Mouse (Mus musculus) kidney, embryonic 16.5 days (tissue): ENCODE results near the gene Olfr1308. TPM values are rescaled to one million over a fixed set of nuclear protein-coding genes. Genes with fewer than 3 reads are reported as not detected.

Experiments
- ATAC-seq: fragments of 200-750 bp; cut with Nextera tagmentation; 2 replicates; pipeline ENCODE4 v1.8.0; 2017; ENCODE audit warnings: moderate TSS enrichment; ENCODE audit not compliant: low FRiP score, low TSS enrichment
- H3K27ac ChIP-seq: fragments of 300-500 bp; sonication (generic); 2 replicates; pipeline ENCODE4 v1.5.1; 2014; ENCODE audit warnings: low read length
- H3K27me3 ChIP-seq: fragments of 300-500 bp; sonication (generic); 2 replicates; pipeline ENCODE4 v1.6.1; 2014; ENCODE audit warnings: low read length, control low read depth, mixed read lengths; ENCODE audit not compliant: insufficient read depth
- H3K36me3 ChIP-seq: fragments of 300-500 bp; sonication (generic); 2 replicates; pipeline ENCODE4 v1.6.1; 2014; ENCODE audit warnings: low read length, control low read depth, mixed read lengths; ENCODE audit not compliant: insufficient read depth
- H3K4me1 ChIP-seq: fragments of 300-500 bp; sonication (generic); 2 replicates; pipeline ENCODE4 v1.6.1; 2014; ENCODE audit warnings: low read length, control low read depth, mixed read lengths; ENCODE audit not compliant: insufficient read depth
- H3K4me2 ChIP-seq: fragments of 300-500 bp; sonication (generic); replicated peaks from 2 replicates; pipeline ENCODE4 v1.6.1; 2014; ENCODE audit warnings: low read depth, low read length
- H3K4me3 ChIP-seq: fragments of 300-500 bp; sonication (generic); 2 replicates; pipeline ENCODE4 v1.5.1; 2014; ENCODE audit warnings: mild to moderate bottlenecking, low read length
- H3K9ac ChIP-seq: fragments of 300-500 bp; sonication (generic); replicated peaks from 2 replicates; pipeline ENCODE4 v1.6.1; 2014; ENCODE audit warnings: low read length
- H3K9me3 ChIP-seq: fragments of 300-500 bp; sonication (generic); 2 replicates; pipeline ENCODE4 v1.6.1; 2016; ENCODE audit warnings: low read length, control low read depth
- WGBS: fragments of 180-500 bp; shearing (Covaris S2); extraction: QIAGEN DNeasy Blood & Tissue Kit; methylation state at CpG from one replicate; pipeline ENCODE4 v1.1.7; 2014; 5-methylcytosine and 5-hydroxymethylcytosine counted together
- polyA plus RNA-seq: library from polyadenylated mRNA; unstranded; fragments of >200 nt; fragmentation: Nextera tagmentation; extraction: Ambion mirVana; gene quantifications from 2 replicates; pipeline ENCODE4 v1.2.1, GENCODE M21; 2015

The Olfr1308 gene
- not detected in 2 replicates for polyA plus RNA-seq

- Histone ChIP-seq H3K27ac (no peak within 1 kb of the TSS), H3K27me3 (no peaks in the 10 kb centered on the region), H3K9me3 (no peaks in the 10 kb centered on the region), H3K4me1 (no peaks in the 10 kb centered on the region), H3K4me3 (no peak within 1 kb of the TSS), H3K9ac (no peak within 1 kb of the TSS), H3K36me3 (no peaks in the 10 kb centered on the region), H3K4me2 (no peak within 1 kb of the TSS)
- ATAC-seq: no peak
- WGBS: 45% methylated on average over 1 of the region's 1 CpGs
Measured at GRCm38 (mm10) chr2:111964844-111965243, at the start of gene Olfr1308. TSS of gene Olfr1308 (minus strand) at chr2:111964944.

- Histone ChIP-seq H3K36me3 (no peaks in the 10 kb centered on the region), H3K9ac (no peak within 1 kb of the TSS), H3K4me3 (no peak within 1 kb of the TSS), H3K27ac (no peak within 1 kb of the TSS), H3K27me3 (no peaks in the 10 kb centered on the region), H3K4me2 (no peak within 1 kb of the TSS), H3K4me1 (no peaks in the 10 kb centered on the region), H3K9me3 (no peaks in the 10 kb centered on the region)
- no peak for ATAC-seq
Measured at GRCm38 (mm10) chr2:112012608-112013007, 47.9 kb upstream of the Olfr1308 start, which contains the start of gene Olfr1310. TSS of gene Olfr1310 (minus strand) at chr2:112012708.

GRCm38 (mm10) chr2:111990181-111990580, 25.4 kb upstream of the Olfr1308 start, which contains the start of gene Olfr1309:
TSS of gene Olfr1309 (minus strand) at chr2:111990281.
- no peak for ATAC-seq
- no peak within 1 kb of the TSS for H3K9ac ChIP-seq
- no peaks in the 10 kb centered on the region for H3K4me1 ChIP-seq
- H3K27ac ChIP-seq: no peak within 1 kb of the TSS
- WGBS: 66% methylated on average over 1 of the region's 1 CpGs
- no peaks in the 10 kb centered on the region for H3K27me3 ChIP-seq
- no peaks in the 10 kb centered on the region for H3K36me3 ChIP-seq
- H3K4me2 ChIP-seq: no peak within 1 kb of the TSS
- H3K9me3 ChIP-seq: no peaks in the 10 kb centered on the region
- no peak within 1 kb of the TSS for H3K4me3 ChIP-seq

- H3K36me3 ChIP-seq: no peaks in the 10 kb centered on the region
- ATAC-seq: no peak
- H3K27me3 ChIP-seq: no peaks in the 10 kb centered on the region
- H3K4me2 ChIP-seq: no peak within 1 kb of the TSS
- H3K4me1 ChIP-seq: no peaks in the 10 kb centered on the region
- H3K27ac ChIP-seq: no peak within 1 kb of the TSS
- H3K9ac ChIP-seq: no peak within 1 kb of the TSS
- WGBS: 82% methylated on average over 1 of the region's 1 CpGs
- H3K4me3 ChIP-seq: no peak within 1 kb of the TSS
- no peaks in the 10 kb centered on the region for H3K9me3 ChIP-seq
Measured at GRCm38 (mm10) chr2:111949340-111949739, 15.4 kb downstream of the Olfr1308 start, which contains the start of gene Olfr1307. TSS of gene Olfr1307 (minus strand) at chr2:111949440.

- 59% methylated on average over 1 of the region's 1 CpGs for WGBS
- H3K9me3 ChIP-seq: no peaks in the 10 kb centered on the region
- no peak within 1 kb of the TSS for H3K9ac ChIP-seq
- H3K27me3 ChIP-seq: no peaks in the 10 kb centered on the region
- no peaks in the 10 kb centered on the region for H3K36me3 ChIP-seq
- no peaks in the 10 kb centered on the region for H3K4me1 ChIP-seq
- no peak within 1 kb of the TSS for H3K4me2 ChIP-seq
- H3K4me3 ChIP-seq: no peak within 1 kb of the TSS
- ATAC-seq: no peak
- no peak within 1 kb of the TSS for H3K27ac ChIP-seq
Measured at GRCm38 (mm10) chr2:111916171-111916570, 48.6 kb downstream of the Olfr1308 start, which contains the start of gene Olfr1306. TSS of gene Olfr1306 (minus strand) at chr2:111916271.

Other genes with a start within 250 kb of the Olfr1308 start
- not detected in 2 replicates for gene Olfr1301, start 213.9 kb downstream of the Olfr1308 start, polyA plus RNA-seq
- gene Olfr1302, start 187.5 kb downstream of the Olfr1308 start, polyA plus RNA-seq: not detected in 2 replicates
- not detected in 2 replicates for gene Olfr1303, start 144.6 kb downstream of the Olfr1308 start, polyA plus RNA-seq
- gene Olfr1305, start 87.8 kb downstream of the Olfr1308 start, polyA plus RNA-seq: not detected in 2 replicates
- gene Olfr1306, start 48.7 kb downstream of the Olfr1308 start, polyA plus RNA-seq: not detected in 2 replicates
- not detected in 2 replicates for gene Olfr1307, start 15.5 kb downstream of the Olfr1308 start, polyA plus RNA-seq
- gene Olfr1309, start 25.3 kb upstream of the Olfr1308 start, polyA plus RNA-seq: not detected in 2 replicates
- not detected in 2 replicates for gene Olfr1310, start 47.8 kb upstream of the Olfr1308 start, polyA plus RNA-seq
- gene Olfr1311, start 59.5 kb upstream of the Olfr1308 start, polyA plus RNA-seq: not detected in 2 replicates
- gene Olfr1312, start 85.3 kb upstream of the Olfr1308 start, polyA plus RNA-seq: not detected in 2 replicates
- gene Olfr1313, start 112.9 kb upstream of the Olfr1308 start, polyA plus RNA-seq: not detected in 2 replicates
- not detected in 2 replicates for gene Olfr1314, start 131.8 kb upstream of the Olfr1308 start, polyA plus RNA-seq
- gene Olfr1315-ps1, start 150.5 kb upstream of the Olfr1308 start, polyA plus RNA-seq: not detected in 2 replicates
- gene Olfr1316, start 170.0 kb upstream of the Olfr1308 start, polyA plus RNA-seq: not detected in 2 replicates
- gene Olfr1317, start 175.4 kb upstream of the Olfr1308 start, polyA plus RNA-seq: not detected in 2 replicates
- not detected in 2 replicates for gene Olfr1318, start 189.3 kb upstream of the Olfr1308 start, polyA plus RNA-seq